Mouse (Mus musculus) testis, postnatal 14 days (tissue): ENCODE results near the gene Ergic1.

Source experiments
- DNase-seq: peaks from one replicate; pipeline ENCODE4 v3.0.0; 2021; ENCODE audit warnings: low spot score

Gene Ergic1

GRCm38 (mm10) chr17:26703671-26704070, 142.4 kb downstream of the Ergic1 start:
- no peak for DNase-seq

- DNase-seq = peak; percentile 60
Observed at GRCm38 (mm10) chr17:26705463-26706359, 144.4 kb downstream of the Ergic1 start.
